Mouse (Mus musculus) gastrocnemius, postnatal 36 days (tissue): ENCODE results near the gene Slc15a2. TPM values are rescaled to one million over a fixed set of nuclear protein-coding genes. Genes with fewer than 3 reads are reported as not detected.

Experiments used
- DNase-seq, 2 experiments: peaks; one replicate each; pipeline ENCODE4 v3.0.0; 2022
- intact Hi-C: fragments of 180-260 bp; cut with DNase I; formaldehyde crosslinking; loops from one replicate; pipeline ENCODE4 v1.15.1; 2025
- microRNA-seq, 2 experiments: library from miRNA; unstranded; fragments of <30 nt; microRNA quantifications; one replicate each; pipeline ENCODE4 v1.2.0; 2021
- total RNA-seq, 2 experiments: library from RNA; stranded (reverse); gene quantifications; 2 replicates each; pipeline ENCODE4 v1.2.3; 2021

The Slc15a2 gene
- total RNA-seq, 2 experiments from 2014 or later: 0.49 to 1.4 TPM

GRCm38 (mm10) chr16:36707702-36708423, 76.9 kb downstream of the Slc15a2 start:
- intact Hi-C loops: no loop called here
- no peak for DNase-seq

GRCm38 (mm10) chr16:36700484-36700883, 84.3 kb downstream of the Slc15a2 start:
- no peak for DNase-seq
- intact Hi-C loops: no loop called here

Small RNAs within 50 kb of the gene (microRNA-seq; reads per million reads assigned to microRNA genes)
- gene Gm22617: 0 reads per million in 2 experiments

Other genes with a start within 250 kb of the Slc15a2 start
- 1 to 10 TPM in 1 of 2 experiments, under 1 TPM in 1; 0.74 to 1.3 TPM for gene Casr, start 222.8 kb downstream of the Slc15a2 start, total RNA-seq
- under 1 TPM in 1 of 2 experiments, not detected in 1; 0.26 TPM for gene Cd86, start 118.9 kb downstream of the Slc15a2 start, total RNA-seq
- gene Ildr1, start 91.0 kb downstream of the Slc15a2 start, total RNA-seq: not detected
- 1 to 10 TPM; 4.5 to 6.0 TPM for gene Iqcb1, start 43.4 kb upstream of the Slc15a2 start, total RNA-seq
- gene Eaf2, start 90.0 kb upstream of the Slc15a2 start, total RNA-seq: not detected
- gene Golgb1, start 90.2 kb upstream of the Slc15a2 start, total RNA-seq: 10 to 100 TPM; 19.1 to 24.9 TPM
- 1 to 10 TPM; 2.9 to 3.2 TPM for gene Hcls1, start 150.0 kb upstream of the Slc15a2 start, total RNA-seq
- 100 to 1,000 TPM; 251 to 300 TPM for gene Fbxo40, start 205.5 kb upstream of the Slc15a2 start, total RNA-seq
- under 1 TPM; 0.20 to 0.37 TPM for gene Polq, start 226.8 kb upstream of the Slc15a2 start, total RNA-seq